Mouse (Mus musculus) embryonic facial prominence, embryonic 11.5 days (tissue): ENCODE results near the gene Helt. TPM values are rescaled to one million over a fixed set of nuclear protein-coding genes. Genes with fewer than 3 reads are reported as not detected.

ENCODE experiments used
- ATAC-seq: fragments of 200-750 bp; cut with Nextera tagmentation; replicated peaks from 2 replicates; pipeline ENCODE4 v1.8.0; 2017; ENCODE audit warnings: low read depth; ENCODE audit not compliant: insufficient number of reproducible peaks, low FRiP score, low TSS enrichment
- DNase-seq: peaks from one replicate; pipeline ENCODE4 v3.0.0-alpha.2; 2015; ENCODE audit warnings: low spot score
- H3K27ac ChIP-seq: fragments of 300-500 bp; sonication (generic); replicated peaks from 2 replicates; pipeline ENCODE4 v1.5.1; 2014; ENCODE audit warnings: mild to moderate bottlenecking, low read depth, low read length, control low read depth
- H3K27me3 ChIP-seq: fragments of 300-500 bp; sonication (generic); 2 replicates; pipeline ENCODE4 v1.6.1; 2014; ENCODE audit warnings: mild to moderate bottlenecking, low read length, moderate library complexity, mixed read lengths; ENCODE audit not compliant: control insufficient read depth, insufficient read depth
- H3K36me3 ChIP-seq: fragments of 300-500 bp; sonication (generic); replicated peaks from 2 replicates; pipeline ENCODE4 v1.6.1; 2014; ENCODE audit warnings: low read depth, mild to moderate bottlenecking, low read length, moderate library complexity, mixed read lengths; ENCODE audit not compliant: control insufficient read depth, insufficient read depth
- H3K4me1 ChIP-seq: fragments of 300-500 bp; sonication (generic); 2 replicates; pipeline ENCODE4 v1.6.1; 2014; ENCODE audit warnings: low read length, mixed read lengths; ENCODE audit not compliant: control insufficient read depth, insufficient read depth
- H3K4me2 ChIP-seq: fragments of 300-500 bp; sonication (generic); 2 replicates; pipeline ENCODE4 v1.6.1; 2014; ENCODE audit warnings: low read depth, mild to moderate bottlenecking, control low read depth, low read length, moderate library complexity
- H3K4me3 ChIP-seq: fragments of 300-500 bp; sonication (generic); 2 replicates; pipeline ENCODE4 v1.5.1; 2014; ENCODE audit warnings: low read depth, low read length, control low read depth
- H3K9ac ChIP-seq: fragments of 300-500 bp; sonication (generic); replicated peaks from 2 replicates; pipeline ENCODE4 v1.6.1; 2014; ENCODE audit warnings: mild to moderate bottlenecking, control low read depth, low read length
- H3K9me3 ChIP-seq: fragments of 300-500 bp; sonication (generic); replicated peaks from 2 replicates; pipeline ENCODE4 v1.6.1; 2016; ENCODE audit warnings: mild to moderate bottlenecking, low read length, inconsistent platforms, mixed read lengths; ENCODE audit not compliant: control insufficient read depth
- WGBS: fragments of 180-500 bp; shearing (Covaris S2); extraction: QIAGEN DNeasy Blood & Tissue Kit; methylation state at CpG from one replicate; pipeline ENCODE4 v1.1.7; 2014; 5-methylcytosine and 5-hydroxymethylcytosine counted together
- polyA plus RNA-seq: library from polyadenylated mRNA; unstranded; fragments of >200 nt; fragmentation: Nextera tagmentation; extraction: Ambion mirVana; gene quantifications from 2 replicates; pipeline ENCODE4 v1.2.1, GENCODE M21; 2014

Gene Helt
- polyA plus RNA-seq: 0.88 and 1.9 TPM in 2 replicates

GRCm38 (mm10) chr8:46294181-46294892 lies at the start of gene Helt:
Gene Helt, minus strand, starts transcription at chr8:46294671.
- no peak within 1 kb of the TSS for H3K9ac ChIP-seq
- DNase-seq (peak; percentile 21), ATAC-seq (no peak)
- no peak within 1 kb of the TSS for H3K4me3 ChIP-seq
- no peaks in the 10 kb centered on the region for H3K4me1 ChIP-seq
- H3K36me3 ChIP-seq: no peaks in the 10 kb centered on the region
- H3K4me2 ChIP-seq: peak within 1 kb of the TSS; percentile 34; the same call in 1 of the 2 replicates
- H3K27me3 ChIP-seq: peaks cover 81% of the 10 kb centered on the region
- H3K27ac ChIP-seq: no peak within 1 kb of the TSS
- H3K9me3 ChIP-seq: no peaks in the 10 kb centered on the region
- under 1% methylated on average over 50 of the region's 50 CpGs for WGBS

- Histone ChIP-seq H3K27ac (no peak overlapping the region), H3K36me3 (no peaks in the 10 kb centered on the region), H3K4me2 (no peak overlapping the region), H3K9ac (no peak overlapping the region), H3K4me3 (no peak overlapping the region), H3K4me1 (no peaks in the 10 kb centered on the region), H3K9me3 (no peaks in the 10 kb centered on the region), H3K27me3 (no peaks in the 10 kb centered on the region)
- no peak for ATAC-seq
- WGBS: 84% methylated on average over 13 of the region's 13 CpGs
- no peak for DNase-seq
Observed at GRCm38 (mm10) chr8:46342272-46342671, 47.8 kb upstream of the Helt start.

GRCm38 (mm10) chr8:46340381-46341273 lies 46.2 kb upstream of the Helt start:
- ATAC-seq (no peak), DNase-seq (no peak)
- no peak overlapping the region for H3K9ac ChIP-seq
- no peak overlapping the region for H3K4me2 ChIP-seq
- H3K4me3 ChIP-seq: no peak overlapping the region
- H3K36me3 ChIP-seq: no peaks in the 10 kb centered on the region
- H3K4me1 ChIP-seq: no peaks in the 10 kb centered on the region
- H3K9me3 ChIP-seq: no peaks in the 10 kb centered on the region
- 84% methylated on average over 14 of the region's 14 CpGs for WGBS
- H3K27me3 ChIP-seq: no peaks in the 10 kb centered on the region
- no peak overlapping the region for H3K27ac ChIP-seq

- no peaks in the 10 kb centered on the region for H3K4me1 ChIP-seq
- DNase-seq (no peak), ATAC-seq (no peak)
- H3K27ac ChIP-seq: no peak overlapping the region
- H3K9ac ChIP-seq: no peak overlapping the region
- H3K4me3 ChIP-seq: no peak overlapping the region
- WGBS: 88% methylated on average over 5 of the region's 5 CpGs
- no peaks in the 10 kb centered on the region for H3K36me3 ChIP-seq
- H3K4me2 ChIP-seq: no peak overlapping the region
- H3K9me3 ChIP-seq: no peaks in the 10 kb centered on the region
- H3K27me3 ChIP-seq: no peaks in the 10 kb centered on the region
Observed at GRCm38 (mm10) chr8:46339317-46339716, 44.8 kb upstream of the Helt start.

- no peak overlapping the region for H3K4me3 ChIP-seq
- no peaks in the 10 kb centered on the region for H3K36me3 ChIP-seq
- no peaks in the 10 kb centered on the region for H3K27me3 ChIP-seq
- H3K9me3 ChIP-seq: no peaks in the 10 kb centered on the region
- no peak overlapping the region for H3K4me2 ChIP-seq
- no peak overlapping the region for H3K9ac ChIP-seq
- no peak for ATAC-seq
- H3K27ac ChIP-seq: no peak overlapping the region
- DNase-seq: no peak
- 88% methylated on average over 8 of the region's 8 CpGs for WGBS
- no peaks in the 10 kb centered on the region for H3K4me1 ChIP-seq
Observed at GRCm38 (mm10) chr8:46336351-46336750, 41.9 kb upstream of the Helt start.

GRCm38 (mm10) chr8:46332389-46333061 lies 38.1 kb upstream of the Helt start:
- Histone ChIP-seq H3K27me3 (no peaks in the 10 kb centered on the region), H3K9me3 (no peaks in the 10 kb centered on the region), H3K36me3 (no peaks in the 10 kb centered on the region), H3K4me1 (no peaks in the 10 kb centered on the region), H3K9ac (no peak overlapping the region), H3K4me3 (no peak overlapping the region), H3K4me2 (no peak overlapping the region), H3K27ac (no peak overlapping the region)
- no peak for ATAC-seq
- no peak for DNase-seq
- WGBS: 83% methylated on average over 7 of the region's 7 CpGs

GRCm38 (mm10) chr8:46331801-46332200 lies 37.3 kb upstream of the Helt start:
- H3K27ac ChIP-seq: no peak overlapping the region
- no peaks in the 10 kb centered on the region for H3K36me3 ChIP-seq
- no peaks in the 10 kb centered on the region for H3K4me1 ChIP-seq
- H3K27me3 ChIP-seq: no peaks in the 10 kb centered on the region
- DNase-seq (no peak), ATAC-seq (no peak)
- no peaks in the 10 kb centered on the region for H3K9me3 ChIP-seq
- no peak overlapping the region for H3K4me2 ChIP-seq
- H3K9ac ChIP-seq: no peak overlapping the region
- no peak overlapping the region for H3K4me3 ChIP-seq
- WGBS: 83% methylated on average over 5 of the region's 5 CpGs
